Mouse (Mus musculus) E14TG2a.4 (cell line): ENCODE measurements around the gene Med21.

Source experiments
- CTCF ChIP-seq: conservative IDR thresholded peaks from 2 replicates; pipeline ENCODE4 v1.5.1; 2014; ENCODE audit warnings: low read length
- NANOG ChIP-seq: IDR thresholded peaks from 2 replicates; pipeline ENCODE4 v1.6.1; 2014; ENCODE audit warnings: borderline replicate concordance, low read length, mixed read lengths
- POU5F1 ChIP-seq: IDR thresholded peaks from 2 replicates; pipeline ENCODE4 v1.6.1; 2014; ENCODE audit warnings: low read length, borderline replicate concordance

DNA sequence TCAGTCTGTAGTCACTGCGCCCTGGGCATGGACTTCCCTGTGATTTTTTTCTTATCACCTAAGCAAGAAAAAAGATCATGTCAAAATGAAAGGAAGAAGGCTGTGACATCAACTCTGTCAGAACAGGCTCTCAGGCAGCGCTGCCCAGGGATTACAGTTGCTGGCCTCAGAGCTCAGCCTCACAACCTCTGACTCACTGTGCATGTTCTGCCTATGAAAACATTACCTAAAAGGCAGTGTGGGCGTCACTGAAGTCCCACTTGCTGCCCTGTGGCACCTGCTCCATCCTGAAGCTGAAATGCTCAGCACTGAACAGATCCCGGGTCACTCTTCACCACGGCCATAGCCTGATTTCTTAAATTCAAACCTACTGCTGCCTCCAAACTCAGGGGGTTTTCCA is 29.6 kb upstream of the Med21 start:
- no peak for TF ChIP-seq CTCF
- TF ChIP-seq NANOG, result no peak
- no peak for TF ChIP-seq POU5F1
